Mouse (Mus musculus) large intestine, adult 2 months (tissue): ENCODE data around the gene Zfp91. TPM values are rescaled to one million over a fixed set of nuclear protein-coding genes. Genes with fewer than 3 reads are reported as not detected.
"Not testable (repeated sequence)": the region's sequence is repeated elsewhere in the genome, so short reads cannot be mapped to it uniquely, and the experiment has no call there.

ENCODE experiments used
- DNase-seq: peaks from one replicate; pipeline ENCODE4 v3.0.0-alpha.2; 2012; ENCODE audit warnings: low read depth, low spot score
- WGBS: fragments of 180-500 bp; shearing (Covaris S2); methylation state at CpG from one replicate; pipeline ENCODE4 v1.1.7; 2018; 5-methylcytosine and 5-hydroxymethylcytosine counted together
- polyA plus RNA-seq: library from polyadenylated mRNA; depleted of rRNA; stranded (reverse); fragments of >200 nt; gene quantifications from 2 replicates; pipeline ENCODE4 v1.2.3, GENCODE M21; 2012

Zfp91 gene
- polyA plus RNA-seq, 1 experiment: 9.5 TPM

GRCm38 (mm10) chr19:12795110-12795509, 816 bp downstream of the Zfp91 start:
- no peak for DNase-seq
- under 1% methylated on average over 54 of the region's 63 CpGs for WGBS

- DNase-seq: peak; percentile 70
- WGBS: under 1% methylated on average over 39 of the region's 39 CpGs
Observed at GRCm38 (mm10) chr19:12794056-12795044, 1.6 kb downstream of the Zfp91 start.

GRCm38 (mm10) chr19:12792374-12792773, 3.6 kb downstream of the Zfp91 start:
- no peak for DNase-seq

- no peak for DNase-seq
- 55% methylated on average over 4 of the region's 4 CpGs for WGBS
Observed at GRCm38 (mm10) chr19:12787721-12788120, 8.2 kb downstream of the Zfp91 start.

GRCm38 (mm10) chr19:12786803-12787395, 9.0 kb downstream of the Zfp91 start:
- WGBS: 71% methylated on average over 2 of the region's 2 CpGs
- no peak for DNase-seq

GRCm38 (mm10) chr19:12780437-12780836, 15.5 kb downstream of the Zfp91 start:
- DNase-seq: no peak

- WGBS: 16% methylated on average over 5 of the region's 5 CpGs
- no peak for DNase-seq
Observed at GRCm38 (mm10) chr19:12770888-12771287, 25.0 kb downstream of the Zfp91 start.

- 75% methylated on average over 7 of the region's 7 CpGs for WGBS
- DNase-seq: no peak
Observed at GRCm38 (mm10) chr19:12765308-12765707, 30.6 kb downstream of the Zfp91 start, which contains the start of gene Cntf. TSS of gene Cntf (minus strand) at chr19:12765632.

- DNase-seq: no peak
Observed at GRCm38 (mm10) chr19:12762212-12763130, 33.5 kb downstream of the Zfp91 start.

GRCm38 (mm10) chr19:12759656-12760055, 36.3 kb downstream of the Zfp91 start:
- 74% methylated on average over 2 of the region's 2 CpGs for WGBS
- DNase-seq: no peak

More at GRCm38 (mm10) chr19:12762212-12763130, 33.5 kb downstream of the Zfp91 start:
- 60% methylated on average over 2 of the region's 2 CpGs for WGBS

- DNase-seq: no peak
- WGBS: 81% methylated on average over 1 of the region's 1 CpGs
Observed at GRCm38 (mm10) chr19:12758936-12759478, 36.9 kb downstream of the Zfp91 start.

GRCm38 (mm10) chr19:12756286-12756685, 39.6 kb downstream of the Zfp91 start:
- 80% methylated on average over 3 of the region's 3 CpGs for WGBS
- no peak for DNase-seq

GRCm38 (mm10) chr19:12731950-12732349, 64.0 kb downstream of the Zfp91 start:
- no peak for DNase-seq
- 78% methylated on average over 2 of the region's 2 CpGs for WGBS

- no peak for DNase-seq
- WGBS: 84% methylated on average over 1 of the region's 1 CpGs
Observed at GRCm38 (mm10) chr19:12731036-12731435, 64.9 kb downstream of the Zfp91 start.

- DNase-seq: no peak
Observed at GRCm38 (mm10) chr19:12725851-12726250, 70.1 kb downstream of the Zfp91 start.

GRCm38 (mm10) chr19:12722308-12722707, 73.6 kb downstream of the Zfp91 start:
- DNase-seq: peak; percentile 3
- WGBS: 73% methylated on average over 3 of the region's 3 CpGs

More at GRCm38 (mm10) chr19:12725851-12726250, 70.1 kb downstream of the Zfp91 start:
- 84% methylated on average over 1 of the region's 1 CpGs for WGBS

GRCm38 (mm10) chr19:12721596-12721995, 74.3 kb downstream of the Zfp91 start:
- DNase-seq: not testable (repeated sequence)
- WGBS: 91% methylated on average over 7 of the region's 7 CpGs

GRCm38 (mm10) chr19:12720919-12721318, 75.0 kb downstream of the Zfp91 start:
- not testable (repeated sequence) for DNase-seq
- 91% methylated on average over 5 of the region's 5 CpGs for WGBS

GRCm38 (mm10) chr19:12720463-12720862, 75.5 kb downstream of the Zfp91 start:
- DNase-seq: no peak
- 38% methylated on average over 2 of the region's 2 CpGs for whole genome bisulfite sequencing
